Mouse (Mus musculus): Measurements from ENCODE around the gene Grik3. TPM values are rescaled to one million over a fixed set of nuclear protein-coding genes. Genes with fewer than 3 reads are reported as not detected.

Grik3 gene
- total and polyA plus RNA-seq, 3 experiments, result not detected

DNA sequence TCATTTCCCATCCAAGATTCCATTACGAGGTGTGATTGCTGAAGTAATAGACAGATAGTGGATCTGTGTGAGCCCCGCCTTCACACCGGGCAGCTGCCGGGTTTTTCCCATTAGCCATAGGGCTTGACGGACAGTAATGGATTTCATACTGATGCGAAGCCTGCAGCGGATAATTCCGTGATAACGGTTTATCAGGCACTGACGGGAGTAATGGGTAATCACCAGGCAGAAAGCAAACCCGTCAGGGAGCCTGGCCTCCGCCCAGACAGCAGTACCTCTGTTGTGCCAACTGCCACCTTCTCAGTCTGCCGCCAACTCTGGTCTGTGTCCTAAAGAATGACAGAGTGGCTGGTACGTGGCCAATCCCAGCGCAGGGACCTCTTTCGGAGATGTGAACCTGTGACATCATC lies 251.7 kb downstream of the Grik3 start:
- Histone ChIP-seq H3K27ac (ENCODE audit: insufficient read depth, low read depth) (no peak overlapping the region), H3K27me3 (replicated peaks) (peaks cover 92% of the 10 kb centered on the region), H3K4me1 (ENCODE audit: control insufficient read depth in 1 of 2, insufficient read depth in 2 of 2) (no peaks in the 10 kb centered on the region), H3K4me2 (ENCODE audit: insufficient read depth, low read depth, poor library complexity, severe bottlenecking) (no peak overlapping the region), H3K9ac (ENCODE audit: insufficient read depth, low read depth) (no peak overlapping the region), H3K36me3 (replicated peaks in 1 of 2; ENCODE audit: control insufficient read depth in 1 of 2, insufficient read depth in 1 of 2, low read length in 1 of 2) (no peaks in the 10 kb centered on the region), H3K4me3 (replicated peaks in 1 of 3; ENCODE audit: low read depth in 2 of 3, low read length in 2 of 3, poor library complexity in 1 of 3) (no peak overlapping the region), H3K79me2 (replicated peaks; ENCODE audit: control insufficient read depth, extremely low read depth, insufficient read depth, poor library complexity, severe bottlenecking) (no peaks in the 10 kb centered on the region), H3K9me3 (replicated peaks; ENCODE audit: low read length) (no peaks in the 10 kb centered on the region)
- TF ChIP-seq MAZ (IDR thresholded peaks at IDR 0.05; ENCODE audit: low read depth, low read length) (no peak), ZNF384 (IDR thresholded peaks at IDR 0.05; ENCODE audit: low read depth, low read length) (no peak), CTCF (conservative IDR thresholded peaks at IDR 0.05 in 1 of 2, IDR thresholded peaks at IDR 0.05 in 1 of 2; ENCODE audit: low read depth in 2 of 2, low read length in 2 of 2) (no peak), RAD21 (IDR thresholded peaks at IDR 0.05; ENCODE audit: low read depth, low read length) (no peak), MEF2A (IDR thresholded peaks at IDR 0.05; ENCODE audit: borderline replicate concordance, low read depth, low read length) (no peak), SMC3 (IDR thresholded peaks at IDR 0.05; ENCODE audit: low read depth, low read length) (no peak), BHLHE40 (IDR thresholded peaks at IDR 0.05; ENCODE audit: low read depth, low read length) (no peak), ZKSCAN1 (IDR thresholded peaks at IDR 0.05; ENCODE audit: borderline replicate concordance, low read depth, low read length) (no peak), USF2 (conservative IDR thresholded peaks at IDR 0.05; ENCODE audit: low read depth, low read length) (no peak), ELF1 (IDR thresholded peaks at IDR 0.05; ENCODE audit: low read depth, low read length) (no peak), TCF12 (IDR thresholded peaks at IDR 0.05; ENCODE audit: low read depth, low read length) (no peak), TBP (conservative IDR thresholded peaks at IDR 0.05; ENCODE audit: low read depth, low read length) (no peak), E2F4 (IDR thresholded peaks at IDR 0.05; ENCODE audit: insufficient replicate concordance, low read depth, low read length) (no peak)
- no peak for DNase-seq (ENCODE audit: extremely low read depth)
- dilution Hi-C loops (cut with MboI; ENCODE audit: extremely low pct_ligation_motif_present, extremely low pct_unique_long_range_greater_than_20kb, low sequenced_read_pairs), result no loop called here
- in situ Hi-C loops (cut with MboI; ENCODE audit: low pct_ligation_motif_present, low pct_unique_long_range_greater_than_20kb, low sequenced_read_pairs), result no loop called here

DNA sequence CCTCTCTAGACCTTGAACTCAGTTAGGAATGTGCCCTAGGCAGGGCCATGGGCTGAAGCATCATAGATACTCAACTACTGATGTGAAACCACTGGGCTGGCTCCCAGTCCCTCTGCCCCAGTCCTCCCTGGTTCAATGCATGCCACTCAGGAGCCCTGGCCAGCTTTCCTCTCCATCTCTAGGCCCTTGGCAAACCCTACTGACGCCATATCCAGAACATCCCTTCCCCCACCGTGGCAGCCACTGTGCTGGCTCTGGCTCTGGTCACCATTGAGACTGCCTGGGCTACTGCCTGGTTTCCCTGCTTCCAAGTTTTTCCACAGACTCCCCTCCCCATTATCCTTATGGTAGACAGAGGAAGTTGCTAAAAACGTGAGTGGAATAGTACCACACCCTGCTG lies 255.4 kb downstream of the Grik3 start:
- H3K9ac ChIP-seq (ENCODE audit: insufficient read depth, low read depth), result no peak overlapping the region
- H3K27me3 ChIP-seq (replicated peaks), result peaks cover 63% of the 10 kb centered on the region
- no peaks in the 10 kb centered on the region for H3K4me1 ChIP-seq (ENCODE audit: control insufficient read depth in 1 of 2, insufficient read depth in 2 of 2)
- H3K36me3 ChIP-seq (replicated peaks in 1 of 2; ENCODE audit: control insufficient read depth in 1 of 2, insufficient read depth in 1 of 2, low read length in 1 of 2), result no peaks in the 10 kb centered on the region
- H3K79me2 ChIP-seq (replicated peaks; ENCODE audit: control insufficient read depth, extremely low read depth, insufficient read depth, poor library complexity, severe bottlenecking), result no peaks in the 10 kb centered on the region
- H3K27ac ChIP-seq (ENCODE audit: insufficient read depth, low read depth), result no peak overlapping the region
- dilution Hi-C loops (cut with MboI; ENCODE audit: extremely low pct_ligation_motif_present, extremely low pct_unique_long_range_greater_than_20kb, low sequenced_read_pairs) (no loop called here), in situ Hi-C loops (cut with MboI; ENCODE audit: low pct_ligation_motif_present, low pct_unique_long_range_greater_than_20kb, low sequenced_read_pairs) (no loop called here)
- H3K9me3 ChIP-seq (replicated peaks; ENCODE audit: low read length), result no peaks in the 10 kb centered on the region
- DNase-seq (ENCODE audit: extremely low read depth), result no peak
- H3K4me2 ChIP-seq (ENCODE audit: insufficient read depth, low read depth, poor library complexity, severe bottlenecking), result no peak overlapping the region
- TF ChIP-seq RCOR1 (conservative IDR thresholded peaks at IDR 0.05; ENCODE audit: low read depth, low read length) (no peak), ELF1 (IDR thresholded peaks at IDR 0.05; ENCODE audit: low read depth, low read length) (no peak), CTCF (conservative IDR thresholded peaks at IDR 0.05 in 1 of 2, IDR thresholded peaks at IDR 0.05 in 1 of 2; ENCODE audit: low read depth in 2 of 2, low read length in 2 of 2) (no peak), MAFK (IDR thresholded peaks at IDR 0.05; ENCODE audit: insufficient replicate concordance, low read length) (no peak), JUND (conservative IDR thresholded peaks at IDR 0.05; ENCODE audit: low read depth, low read length) (no peak), TCF12 (IDR thresholded peaks at IDR 0.05; ENCODE audit: low read depth, low read length) (no peak)
- H3K4me3 ChIP-seq (replicated peaks in 1 of 3; ENCODE audit: low read depth in 2 of 3, low read length in 2 of 3, poor library complexity in 1 of 3), result no peak overlapping the region

All from CH12.LX (cell line).